9 mouse cellular contexts compared by ENCODE assay signal in the genomic region with DNA sequence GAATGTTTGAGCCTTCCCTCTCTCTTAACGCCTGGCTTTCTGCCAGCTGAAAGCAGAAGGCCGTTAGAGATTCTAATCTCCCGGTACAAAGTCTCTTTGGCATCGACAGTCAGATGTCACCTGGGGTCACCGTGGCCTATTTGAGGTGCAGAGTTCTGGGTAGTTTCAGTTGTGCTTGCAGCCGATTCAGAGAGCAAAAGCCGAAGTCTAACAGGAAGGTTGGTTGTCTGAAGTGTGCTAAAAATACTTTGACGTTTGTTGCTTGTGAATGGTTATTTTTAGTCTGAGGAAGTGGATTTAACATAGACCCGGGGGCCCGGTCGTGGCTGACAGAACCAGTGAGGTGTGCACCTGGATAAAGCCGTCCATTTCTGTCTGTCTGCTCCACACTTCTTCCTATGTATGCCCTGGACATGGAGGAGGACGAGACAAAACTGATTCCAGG.
A peak's percentile ranks its signal among the peaks of the same experiment; 100 is the strongest.
DNase-seq lines count a peak whose midpoint lies in the region; ATAC-seq and TF ChIP-seq lines count a peak whose summit lies in the region.
"Had no signal": no experiment of that assay in that cellular context is flagged by ENCODE, and none has a peak within 500 bp of the region (broad histone marks: within the 10 kb centered on the region; RNA-seq: fewer than 3 reads in every experiment).

No protein-coding gene starts in this region.

- peak; percentile 57 for DNase-seq in MEL (ENCODE audit: low read depth, low spot score)
- DNase-seq in adrenal gland, postnatal 36 days, result peak; percentile 46 to 70
- DNase-seq in lung, adult 2 months, result peak; percentile 10
- DNase-seq in right cerebral cortex, postnatal 10 days (ENCODE audit: low spot score in 2 of 2), result no peak
- no peak for DNase-seq in gastrocnemius, postnatal 4 days (ENCODE audit: low spot score in 2 of 2)
- DNase-seq in Muller cell, postnatal 12 days (ENCODE audit: inconsistent ontology term), result no peak

- no peak for TF ChIP-seq RAD21 in MEL (IDR thresholded peaks at IDR 0.05; ENCODE audit: low read depth, low read length)

- H3K4me1 ChIP-seq in MEL (ENCODE audit: control insufficient read depth in 1 of 2, insufficient read depth in 2 of 2, low read length in 2 of 2), result peaks cover 15 to 26% of the 10 kb centered on the region in 2 experiments
- peaks cover 19% of the 10 kb centered on the region for H3K4me1 ChIP-seq in lung, adult 2 months (ENCODE audit: control insufficient read depth, insufficient read depth, low read length)
- H3K4me1 ChIP-seq in stomach, embryonic 16.5 days (ENCODE audit: control insufficient read depth, insufficient read depth, low read length), result peaks cover 19% of the 10 kb centered on the region

- H3K9me3 ChIP-seq in MEL (replicated peaks; ENCODE audit: insufficient read depth, low read length), result no peaks in the 10 kb centered on the region
- H3K9me3 ChIP-seq in stomach, embryonic 16.5 days (replicated peaks; ENCODE audit: control insufficient read depth, low read length), result no peaks in the 10 kb centered on the region

- no peaks in the 10 kb centered on the region for H3K79me2 ChIP-seq in MEL (ENCODE audit: control insufficient read depth, insufficient read depth, low read length, poor library complexity)

- peaks cover 0 to 13% of the 10 kb centered on the region in 2 experiments; a peak in 2 of 4 replicates for H3K36me3 ChIP-seq in MEL (ENCODE audit: control insufficient read depth in 1 of 2, insufficient read depth in 2 of 2, low read length in 2 of 2)
- H3K36me3 ChIP-seq in stomach, embryonic 16.5 days (ENCODE audit: control insufficient read depth, insufficient read depth, low read length), result no peaks in the 10 kb centered on the region

- 0 out of 2 replicates have a peak overlapping the region, but pooled peaks have one; percentile 17 for H3K9ac ChIP-seq in MEL (ENCODE audit: control insufficient read depth, low read depth, low read length, poor library complexity, severe bottlenecking)
- no peak overlapping the region for H3K9ac ChIP-seq in stomach, embryonic 16.5 days (ENCODE audit: low read length)

- peak overlapping the region; percentile 3; the same call in 1 of the 2 replicates for H3K27ac ChIP-seq in MEL (ENCODE audit: control insufficient read depth, low read depth, low read length)
- H3K27ac ChIP-seq in stomach, embryonic 16.5 days (ENCODE audit: low read length), result peak overlapping the region; percentile 42; the same call in 1 of the 2 replicates
- H3K27ac ChIP-seq: macrophage had no signal

- peak overlapping the region; percentile 18 to 39 for H3K4me3 ChIP-seq in MEL (ENCODE audit: control insufficient read depth in 1 of 2, insufficient read depth in 1 of 2, low read depth in 2 of 2, low read length in 2 of 2)
- H3K4me3 ChIP-seq in lung, adult 2 months (replicated peaks; ENCODE audit: extremely low read depth, low read depth, low read length), result no peak overlapping the region
- H3K4me3 ChIP-seq in stomach, embryonic 16.5 days (replicated peaks; ENCODE audit: low read length), result no peak overlapping the region

- no peaks in the 10 kb centered on the region for H3K27me3 ChIP-seq in MEL (ENCODE audit: control insufficient read depth in 1 of 2, insufficient read depth in 2 of 2, low read length in 2 of 2)
- no peaks in the 10 kb centered on the region for H3K27me3 ChIP-seq in stomach, embryonic 16.5 days (ENCODE audit: control insufficient read depth, insufficient read depth, low read length)

- WGBS in lung, adult 2 months, result 6% methylated on average over 13 of the region's 13 CpGs
- 17% methylated on average over 13 of the region's 13 CpGs for WGBS in stomach, embryonic 16.5 days

- peak; percentile 46 to 76 for TF ChIP-seq EP300 in MEL (IDR thresholded peaks at IDR 0.05; ENCODE audit: low read depth in 1 of 2, low read length in 2 of 2)

- no peak for TF ChIP-seq CTCF in MEL (IDR thresholded peaks at IDR 0.05 in 2 of 3, conservative IDR thresholded peaks at IDR 0.05 in 1 of 3; ENCODE audit: control insufficient read depth in 1 of 3, insufficient read depth in 1 of 3, low read depth in 2 of 3, low read length in 3 of 3, poor library complexity in 1 of 3, severe bottlenecking in 1 of 3)
- no peak for TF ChIP-seq CTCF in lung, adult 2 months (IDR thresholded peaks at IDR 0.05; ENCODE audit: insufficient read depth, low read length)

- peak; percentile 83 for ATAC-seq in inflammation-experienced regulatory T-cells, adult 6 months
- ATAC-seq in stomach, embryonic 16.5 days (ENCODE audit: insufficient read depth, low FRiP score), result no peak

- H3K4me2 ChIP-seq in stomach, embryonic 16.5 days (ENCODE audit: low read depth, low read length), result 0 out of 2 replicates have a peak overlapping the region, but pooled peaks have one; percentile 10

- TF ChIP-seq POLR2A in MEL (IDR thresholded peaks at IDR 0.05; ENCODE audit: control insufficient read depth in 1 of 2, insufficient read depth in 1 of 2, low read depth in 1 of 2, low read length in 2 of 2, poor library complexity in 1 of 2), result no peak
- TF ChIP-seq POLR2A in lung, adult 2 months (IDR thresholded peaks at IDR 0.05; ENCODE audit: borderline replicate concordance, extremely low read depth, low read depth, low read length), result no peak

TF ChIP-seq in MEL, 35 proteins besides CTCF, POLR2A, EP300 and RAD21:
- TF ChIP-seq NELFE (IDR thresholded peaks at IDR 0.05; ENCODE audit: low read depth, low read length) (0 out of 2 replicates have a peak, but pooled peaks have one; percentile 13), SIN3A (IDR thresholded peaks at IDR 0.05; ENCODE audit: low read length) (0 out of 2 replicates have a peak, but pooled peaks have one; percentile 26), MEF2A (IDR thresholded peaks at IDR 0.05; ENCODE audit: extremely low read depth, insufficient replicate concordance, low read depth, low read length, poor library complexity, severe bottlenecking) (peak; percentile 91; the same call in 1 of the 2 replicates), BHLHE40 (IDR thresholded peaks at IDR 0.05; ENCODE audit: borderline replicate concordance, low read depth, low read length) (no peak; the same call in 1 of the 2 replicates), TAL1 (IDR thresholded peaks at IDR 0.05; ENCODE audit: low read length) (no peak), GATA1 (IDR thresholded peaks at IDR 0.05; ENCODE audit: low read depth, low read length) (peak; percentile 42; the same call in 1 of the 2 replicates), HCFC1 (IDR thresholded peaks at IDR 0.05; ENCODE audit: low read depth, low read length) (no peak), MYC (IDR thresholded peaks at IDR 0.05; ENCODE audit: low read depth, low read length) (no peak), MAFK (IDR thresholded peaks at IDR 0.05; ENCODE audit: borderline replicate concordance, low read depth, low read length) (no peak), USF2 (IDR thresholded peaks at IDR 0.05; ENCODE audit: borderline replicate concordance in 1 of 2, insufficient read depth in 1 of 2, low read depth in 1 of 2, low read length in 2 of 2) (no peak), SMC3 (IDR thresholded peaks at IDR 0.05; ENCODE audit: low read depth, low read length) (no peak), ZMIZ1 (IDR thresholded peaks at IDR 0.05; ENCODE audit: low read depth, low read length) (no peak), JUND (IDR thresholded peaks at IDR 0.05; ENCODE audit: low read depth, low read length) (no peak), CHD2 (IDR thresholded peaks at IDR 0.05; ENCODE audit: low read length) (no peak), E2F4 (IDR thresholded peaks at IDR 0.05; ENCODE audit: borderline replicate concordance, low read depth, low read length) (no peak), MAZ (IDR thresholded peaks at IDR 0.05; ENCODE audit: low read depth, low read length) (no peak), ZKSCAN1 (IDR thresholded peaks at IDR 0.05; ENCODE audit: low read depth, low read length) (no peak), CHD1 (IDR thresholded peaks at IDR 0.05; ENCODE audit: low read depth, low read length) (no peak), MXI1 (IDR thresholded peaks at IDR 0.05; ENCODE audit: low read depth, low read length) (0 out of 2 replicates have a peak, but pooled peaks have one; percentile 10), MYB (IDR thresholded peaks at IDR 0.05; ENCODE audit: low read depth, low read length) (peak; percentile 77), TBP (IDR thresholded peaks at IDR 0.05; ENCODE audit: low read depth, low read length) (no peak), RCOR1 (IDR thresholded peaks at IDR 0.05; ENCODE audit: low read depth, low read length) (no peak), POLR2AphosphoS5 (IDR thresholded peaks at IDR 0.05; ENCODE audit: borderline replicate concordance, low read depth, low read length) (no peak), ETS1 (IDR thresholded peaks at IDR 0.05; ENCODE audit: low read depth, low read length) (peak; percentile 79), ZNF384 (IDR thresholded peaks at IDR 0.05; ENCODE audit: low read depth, low read length) (no peak), ELF1 (IDR thresholded peaks at IDR 0.05; ENCODE audit: low read depth, low read length) (0 out of 2 replicates have a peak, but pooled peaks have one; percentile 16), NRF1 (IDR thresholded peaks at IDR 0.05; ENCODE audit: insufficient read depth, low read depth, low read length, poor library complexity, severe bottlenecking) (no peak), USF1 (IDR thresholded peaks at IDR 0.05; ENCODE audit: low read depth, low read length) (no peak), MAX (IDR thresholded peaks at IDR 0.05; ENCODE audit: low read length) (peak; percentile 26; the same call in 1 of the 2 replicates), KAT2A (conservative IDR thresholded peaks at IDR 0.05; ENCODE audit: low read depth, low read length) (no peak), TCF12 (IDR thresholded peaks at IDR 0.05; ENCODE audit: low read depth, low read length) (peak; percentile 66), GABPA (IDR thresholded peaks at IDR 0.05; ENCODE audit: low read depth, low read length) (no peak), POLR2AphosphoS2 (IDR thresholded peaks at IDR 0.05; ENCODE audit: low read length) (no peak), UBTF (IDR thresholded peaks at IDR 0.05; ENCODE audit: borderline replicate concordance, insufficient read depth, low read depth, low read length) (no peak), ZC3H11A (IDR thresholded peaks at IDR 0.05; ENCODE audit: low read depth, low read length) (no peak)
TF ChIP-seq in MEL: peak in this region for 10.

Comparison
In these comparisons a context has a peak if more than half of its experiments do, and no peak if none do; other contexts are left out.
1. DNase-seq: peak in MEL (single experiment), adrenal gland, postnatal 36 days (2 of 2) and lung, adult 2 months (single experiment); none in right cerebral cortex, postnatal 10 days (0 of 2), gastrocnemius, postnatal 4 days (0 of 2) and Muller cell, postnatal 12 days (single experiment).
2. H3K4me3 ChIP-seq: peak in MEL (2 of 2); none in lung, adult 2 months (single experiment) and stomach, embryonic 16.5 days (single experiment).